Mouse (Mus musculus): Measurements from ENCODE around the gene Stxbp2.
"Not testable (repeated sequence)": the region's sequence is repeated elsewhere in the genome, so short reads cannot be mapped to it uniquely, and the experiment has no call there.

Gene Stxbp2

DNA sequence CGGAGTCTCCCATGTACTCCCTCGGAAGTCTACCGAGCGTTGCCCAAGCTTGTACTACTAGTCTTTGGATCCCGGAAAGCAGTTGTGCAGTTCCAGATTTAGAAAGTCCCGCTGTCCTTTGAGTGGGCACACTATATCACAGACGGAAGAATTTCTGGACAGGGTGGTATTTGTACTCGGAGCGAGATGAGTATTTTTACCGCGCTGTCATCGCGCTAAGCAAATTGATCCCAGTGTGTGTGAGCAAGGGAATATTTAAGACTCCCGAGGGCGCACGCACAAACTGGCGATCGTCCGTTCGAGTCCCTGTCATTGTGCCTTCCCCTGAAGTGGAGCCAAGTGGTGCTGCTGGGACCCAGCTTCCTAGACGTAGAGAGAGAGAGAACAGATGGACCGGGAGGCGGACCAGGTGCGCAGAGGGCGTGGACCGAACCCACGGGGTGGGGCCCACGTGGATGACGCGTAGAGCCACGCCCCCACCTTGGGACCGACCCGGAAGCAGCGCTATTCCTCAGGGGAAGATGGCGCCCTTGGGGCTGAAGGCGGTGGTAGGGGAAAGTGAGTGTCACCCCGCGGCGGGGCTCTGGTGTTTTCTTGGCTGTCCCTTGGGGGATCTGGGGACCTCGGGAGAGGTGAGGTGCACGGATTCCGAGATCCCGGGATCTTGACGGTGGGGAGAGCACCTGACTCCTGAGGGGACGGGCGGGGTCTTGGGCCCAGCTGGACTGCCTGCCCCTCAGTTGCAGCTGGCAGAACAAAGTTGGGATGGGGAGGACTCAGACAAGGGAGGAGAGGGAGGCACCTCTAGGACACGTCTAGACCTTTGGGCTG, at the start of gene Stxbp2:
TSS of gene Stxbp2 (plus strand) at position 309 of the 831 bp plus-strand sequence.
- DNase-seq: peak; percentile 83

DNA sequence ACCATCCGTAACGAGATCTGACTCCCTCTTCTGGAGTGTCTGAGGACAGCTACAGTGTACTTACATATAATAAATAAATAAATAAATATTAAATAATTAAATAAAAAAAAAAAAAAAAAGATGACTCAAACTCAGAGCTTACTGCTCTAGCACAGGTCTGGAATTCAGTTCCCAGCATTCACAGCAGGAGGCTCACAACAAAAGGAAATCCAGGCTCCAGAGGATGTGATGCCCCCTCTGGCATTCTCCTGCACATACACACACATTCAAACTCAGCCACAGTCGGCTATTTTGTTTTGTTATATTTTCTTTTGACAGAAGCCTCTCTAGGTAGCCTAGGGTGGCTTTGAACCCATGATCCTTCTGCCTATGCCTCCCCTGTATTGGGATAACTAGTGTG, 48.8 kb upstream of the Stxbp2 start:
- not testable (repeated sequence) for DNase-seq

DNA sequence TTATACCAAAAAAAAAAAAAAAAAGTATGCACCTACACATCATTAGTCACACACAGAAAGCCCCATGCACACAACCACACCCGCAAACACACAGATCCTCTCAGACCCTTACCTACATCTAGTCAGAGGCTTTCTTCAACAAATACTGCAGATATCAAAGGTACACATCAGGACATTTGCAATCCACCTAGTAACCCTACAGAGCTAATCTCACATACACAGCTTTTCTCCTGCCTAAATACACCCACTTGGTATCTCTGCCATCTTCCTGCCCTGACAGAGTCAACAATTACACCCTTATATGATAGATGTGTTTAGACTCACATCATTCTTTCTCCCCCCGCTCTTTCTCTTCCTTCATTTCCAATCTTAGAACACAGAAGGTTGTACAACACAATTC, 44.3 kb upstream of the Stxbp2 start:
- no peak for DNase-seq

DNA sequence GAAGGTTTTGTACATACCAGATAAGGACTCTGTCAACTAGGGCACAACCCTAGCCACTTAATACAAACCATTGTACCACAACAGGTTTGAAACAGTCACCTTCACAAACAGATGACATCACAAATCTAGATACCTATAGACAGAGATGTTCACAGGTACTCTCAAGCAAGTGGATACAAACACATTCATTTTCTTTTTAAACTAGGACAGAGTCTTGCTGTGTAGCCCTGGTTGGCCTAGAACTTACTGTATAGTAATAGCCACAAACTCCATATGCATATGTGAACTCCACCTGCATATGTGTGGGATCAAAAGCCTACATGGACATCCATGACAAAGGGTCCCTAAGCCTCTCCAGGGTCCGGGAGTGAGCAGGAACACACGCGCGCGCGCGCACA, 43.8 kb upstream of the Stxbp2 start, which contains the start of gene Camsap3:
TSS of gene Camsap3 (plus strand) at position 301 of the 398 bp plus-strand sequence.
- no peak for DNase-seq

DNA sequence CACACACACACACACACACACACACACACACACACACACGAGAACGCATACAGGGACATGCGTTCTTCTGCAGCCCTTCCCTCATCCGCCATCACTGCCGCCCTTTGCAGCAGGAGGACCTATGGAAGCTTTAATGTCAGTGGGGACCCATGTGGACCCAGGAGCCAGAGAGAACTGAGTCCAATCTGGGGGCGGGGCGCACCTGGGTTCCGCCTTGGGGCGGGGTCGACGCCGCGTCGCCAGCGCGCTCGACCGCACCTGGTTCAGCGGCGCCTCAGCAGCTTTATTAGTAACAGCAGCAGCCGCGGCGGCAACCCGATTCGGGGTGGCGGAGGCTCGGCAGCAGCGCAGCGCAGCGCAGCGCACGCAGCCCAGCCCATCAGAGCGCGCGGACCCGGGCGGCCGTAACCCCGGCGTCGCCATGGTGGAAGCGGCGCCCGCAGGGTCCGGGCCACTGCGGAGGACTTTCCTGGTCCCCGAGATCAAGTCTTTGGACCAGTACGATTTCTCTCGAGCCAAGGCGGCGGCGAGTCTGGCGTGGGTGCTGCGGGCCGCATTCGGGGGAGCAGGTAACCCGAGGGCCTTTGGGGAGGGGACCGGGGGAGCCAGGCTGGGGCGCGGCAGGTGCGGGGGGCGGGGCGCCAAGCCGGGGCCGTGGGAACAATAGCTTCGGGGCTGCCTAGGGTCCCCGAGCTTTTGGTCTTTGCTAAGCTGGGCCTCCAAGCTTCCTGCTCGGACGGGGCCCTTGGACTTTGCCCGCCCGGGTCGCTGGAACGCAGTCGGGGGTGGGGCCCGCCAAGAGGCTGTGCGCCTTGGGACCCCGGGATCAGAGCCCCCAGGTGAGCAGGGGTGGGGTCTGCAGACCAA, 43.1 kb upstream of the Stxbp2 start:
- peak; percentile 85 for DNase-seq

DNA sequence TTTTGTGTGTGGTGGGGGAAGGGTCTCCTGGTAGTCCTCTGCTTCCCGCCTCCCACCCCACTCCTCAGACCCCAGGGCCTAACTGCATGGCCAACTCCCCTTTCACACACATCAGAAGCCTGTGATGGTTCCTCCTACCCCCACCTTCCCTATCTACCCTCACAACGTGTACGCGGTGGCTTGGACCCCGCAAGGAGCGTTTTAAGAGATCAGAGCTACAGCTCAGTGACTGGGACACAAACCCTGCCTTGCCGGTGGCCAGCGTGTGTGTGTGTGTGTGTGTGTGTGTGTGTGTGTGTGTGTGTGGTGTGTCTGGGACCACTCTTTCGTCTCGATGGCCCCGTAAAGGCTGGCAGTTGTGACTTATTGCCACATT, 42.5 kb upstream of the Stxbp2 start:
- DNase-seq: no peak

DNA sequence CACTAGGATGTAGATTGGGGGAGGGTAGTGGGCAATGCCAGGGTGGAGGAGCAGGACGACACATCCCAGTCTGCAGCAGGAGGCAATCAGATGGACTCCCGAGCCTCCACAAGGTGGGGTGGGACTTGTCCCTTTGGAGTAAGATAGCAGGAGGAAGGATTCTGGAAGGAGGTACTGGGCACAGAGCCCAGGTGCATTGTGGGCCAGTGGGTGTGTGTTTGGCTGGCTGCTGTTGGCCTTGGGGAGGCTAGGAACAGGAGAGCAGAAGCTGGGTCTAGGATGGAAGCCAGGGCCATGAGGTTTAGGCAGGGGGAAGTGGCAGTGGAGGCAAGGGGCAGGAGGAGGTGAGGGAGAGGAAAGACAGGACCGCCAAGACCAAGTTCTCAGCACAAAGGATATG, 37.3 kb upstream of the Stxbp2 start:
- DNase-seq: peak; percentile 51

DNA sequence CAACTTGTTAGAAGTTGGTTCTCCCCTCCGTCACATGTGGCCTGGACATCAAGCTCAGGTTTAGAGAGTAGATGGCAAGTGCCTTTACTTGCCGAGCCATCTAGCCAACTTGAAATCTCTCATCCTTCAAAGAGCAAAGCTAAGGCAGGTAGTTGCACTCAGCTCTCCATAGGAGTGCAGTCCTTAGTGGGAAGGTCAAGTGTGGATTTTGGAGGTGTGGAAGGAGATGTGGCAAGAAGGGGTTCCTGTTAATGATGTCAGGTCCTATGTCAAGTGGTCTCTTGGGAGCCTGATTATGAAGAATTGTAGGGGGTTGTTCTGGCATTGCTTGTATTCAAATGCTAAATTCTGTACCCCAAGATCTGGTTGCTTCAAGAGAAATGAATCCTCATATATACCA, 36.3 kb upstream of the Stxbp2 start:
- DNase-seq: no peak

DNA sequence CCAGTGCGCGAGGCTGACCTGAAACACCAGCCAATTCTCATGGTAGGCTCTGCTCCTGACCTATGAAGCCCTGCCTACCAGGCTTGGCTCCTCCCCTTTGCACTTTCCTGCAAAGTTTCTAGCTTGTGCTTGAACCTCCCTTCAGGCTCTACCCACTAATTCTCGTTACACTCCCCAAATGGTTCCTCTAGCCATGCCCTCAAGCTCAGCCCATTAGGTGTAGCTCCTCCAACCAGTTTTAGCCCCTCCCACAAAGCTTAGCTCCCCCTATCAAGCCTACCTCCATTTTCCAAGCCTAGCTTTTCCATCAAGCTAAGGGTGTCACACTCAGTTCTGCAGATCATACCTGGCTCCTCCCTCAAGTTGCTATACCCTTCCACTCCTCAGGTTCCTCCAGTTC, 32.7 kb upstream of the Stxbp2 start:
- DNase-seq: no peak

DNA sequence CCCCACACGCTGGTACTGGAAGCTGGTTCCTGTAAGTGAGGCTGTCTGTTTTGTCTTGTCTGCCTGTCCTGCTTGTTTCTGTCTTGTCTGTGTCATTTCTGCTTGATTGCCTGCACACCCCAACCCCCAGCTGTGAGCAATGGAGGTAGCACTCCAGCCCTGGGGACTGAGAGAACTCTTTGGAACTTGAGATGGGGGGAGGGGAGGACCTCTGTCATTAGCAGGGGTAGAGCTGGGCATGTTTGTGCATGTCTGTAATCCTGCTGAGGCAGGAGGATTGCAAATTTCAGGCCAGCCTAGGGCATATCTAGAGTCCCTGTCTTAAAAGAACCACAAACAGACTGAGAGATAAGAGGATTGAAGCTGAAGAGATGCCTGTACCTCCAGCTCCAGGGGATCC, 31.5 kb upstream of the Stxbp2 start:
- DNase-seq: no peak

DNA sequence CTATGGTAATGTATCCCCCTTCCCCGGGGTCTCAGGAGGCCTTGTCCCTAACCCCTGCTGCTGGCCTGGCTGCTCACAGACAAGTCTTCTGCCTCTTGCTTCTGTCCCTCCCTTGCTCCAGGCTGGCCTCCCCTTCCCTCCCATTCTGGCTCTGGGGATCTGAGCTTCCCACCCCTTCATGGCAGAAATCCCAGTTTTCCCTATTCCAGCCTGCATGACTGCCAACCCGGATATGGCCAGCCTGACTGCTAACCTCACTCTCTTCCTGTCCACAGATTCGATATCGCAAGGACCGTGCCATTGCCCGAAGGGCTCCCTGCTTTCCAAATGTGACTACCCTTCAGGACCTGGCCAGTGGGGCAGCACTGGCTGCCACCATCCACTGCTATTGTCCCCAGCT, 30.4 kb upstream of the Stxbp2 start:
- no peak for DNase-seq

DNA sequence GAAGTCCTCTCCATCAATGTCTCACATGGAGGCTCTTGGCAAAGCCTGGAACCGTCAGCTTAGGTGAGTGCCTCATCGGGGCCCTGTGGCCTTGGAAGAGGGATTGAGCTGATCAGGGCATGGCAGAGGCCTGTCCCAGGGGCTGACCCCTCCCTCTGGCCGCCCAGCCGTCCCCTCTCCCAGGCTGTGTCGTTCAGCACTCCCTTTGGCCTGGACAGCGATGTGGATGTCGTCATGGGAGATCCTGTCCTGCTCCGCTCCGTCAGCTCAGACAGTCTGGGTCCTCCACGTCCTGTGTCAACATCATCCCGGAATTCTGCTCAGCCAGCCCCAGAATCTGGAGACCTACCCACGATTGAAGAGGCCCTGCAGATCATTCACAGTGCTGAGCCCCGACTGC, 27.3 kb upstream of the Stxbp2 start:
- no peak for DNase-seq

DNA sequence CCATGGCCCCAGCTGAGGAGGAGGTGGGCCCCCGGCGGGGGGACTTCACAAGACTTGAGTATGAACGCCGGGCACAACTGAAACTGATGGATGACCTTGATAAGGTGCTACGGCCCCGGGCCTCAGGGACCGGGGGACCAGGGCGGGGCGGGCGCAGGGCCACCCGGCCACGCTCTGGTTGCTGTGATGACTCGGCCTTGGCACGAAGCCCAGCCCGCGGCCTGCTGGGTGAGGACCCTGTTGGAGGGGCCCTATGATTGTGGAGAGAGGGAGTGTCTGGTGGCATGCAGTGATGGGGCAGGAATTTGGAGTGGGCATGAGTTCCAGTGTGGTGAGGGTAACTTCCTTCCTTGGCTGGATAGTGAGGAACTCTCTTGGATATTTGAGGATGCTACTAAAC, 24.2 kb upstream of the Stxbp2 start:
- DNase-seq: peak; percentile 33

DNA sequence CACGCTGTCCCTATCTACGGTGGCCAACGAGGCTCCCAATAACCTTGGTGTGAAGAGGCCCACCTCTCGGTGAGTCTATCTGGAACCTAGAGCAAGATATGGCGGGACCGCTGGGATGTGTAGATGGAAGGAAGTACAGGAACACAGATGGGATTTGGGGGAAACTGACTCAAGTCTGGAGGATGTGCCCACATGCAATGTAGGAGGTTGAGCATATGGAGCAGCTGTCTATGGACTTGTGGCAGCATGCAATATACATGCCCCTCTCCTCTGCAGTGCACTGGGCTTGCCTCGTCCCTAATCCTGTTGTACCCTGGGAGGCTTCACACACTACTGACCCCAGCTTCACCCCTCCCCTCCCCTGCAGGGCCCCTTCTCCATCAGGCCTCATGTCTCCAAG, 22.9 kb upstream of the Stxbp2 start:
- DNase-seq: no peak

DNA sequence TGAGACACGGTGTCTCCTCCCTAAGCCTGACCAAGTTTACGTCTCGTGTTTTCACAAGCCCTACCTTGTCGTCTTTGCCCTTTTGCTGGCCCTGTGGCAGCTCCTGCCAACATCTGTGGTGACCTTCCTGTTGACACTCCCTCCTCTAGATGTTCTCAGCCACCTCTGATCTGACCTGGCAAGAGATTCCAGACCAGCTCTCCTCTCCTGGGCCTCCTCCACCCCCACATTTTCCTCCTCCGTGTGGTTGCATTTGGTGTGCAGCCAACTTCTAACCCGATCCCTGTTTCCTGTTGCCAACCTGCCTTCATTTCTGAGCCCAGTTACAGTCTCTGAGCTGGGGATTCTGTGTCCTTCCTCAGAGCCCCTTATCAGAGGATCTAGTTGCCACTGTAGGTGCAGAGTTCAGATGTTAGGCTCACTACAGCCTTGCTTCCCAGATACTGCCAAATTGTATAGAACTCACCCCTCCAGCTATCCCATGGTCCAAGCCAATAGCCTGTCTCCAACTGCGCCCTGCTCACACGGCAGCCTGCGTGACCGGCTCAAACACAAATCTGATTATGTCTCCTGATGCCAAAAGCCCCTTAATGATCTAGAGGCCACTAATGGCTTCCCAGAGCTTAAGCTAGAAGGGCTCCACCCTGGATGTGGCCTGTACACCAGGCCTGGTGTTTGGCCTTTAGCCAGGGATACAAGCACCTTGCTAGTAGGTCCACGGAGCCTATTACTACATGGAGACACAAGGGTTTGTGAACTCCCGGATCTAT, 21.5 kb upstream of the Stxbp2 start:
- peak; percentile 79 for DNase-seq

DNA sequence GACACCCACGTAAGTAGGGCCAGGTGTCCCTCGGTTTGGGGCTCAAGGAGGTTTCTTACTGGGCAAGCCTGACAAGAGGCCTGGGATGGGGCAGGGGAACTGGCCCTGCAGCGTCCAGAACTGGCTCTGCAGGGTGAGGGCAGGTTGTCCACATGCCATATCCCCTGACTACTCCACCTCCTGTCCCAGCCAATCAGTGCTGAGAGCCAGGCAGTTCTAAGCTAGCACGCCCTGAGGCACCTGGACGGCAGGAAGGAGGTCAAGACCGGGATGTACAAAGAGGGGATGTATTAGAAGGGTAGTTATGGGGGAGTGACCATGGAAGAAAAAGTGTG, 21.0 kb upstream of the Stxbp2 start:
- peak; percentile 91 for DNase-seq

DNA sequence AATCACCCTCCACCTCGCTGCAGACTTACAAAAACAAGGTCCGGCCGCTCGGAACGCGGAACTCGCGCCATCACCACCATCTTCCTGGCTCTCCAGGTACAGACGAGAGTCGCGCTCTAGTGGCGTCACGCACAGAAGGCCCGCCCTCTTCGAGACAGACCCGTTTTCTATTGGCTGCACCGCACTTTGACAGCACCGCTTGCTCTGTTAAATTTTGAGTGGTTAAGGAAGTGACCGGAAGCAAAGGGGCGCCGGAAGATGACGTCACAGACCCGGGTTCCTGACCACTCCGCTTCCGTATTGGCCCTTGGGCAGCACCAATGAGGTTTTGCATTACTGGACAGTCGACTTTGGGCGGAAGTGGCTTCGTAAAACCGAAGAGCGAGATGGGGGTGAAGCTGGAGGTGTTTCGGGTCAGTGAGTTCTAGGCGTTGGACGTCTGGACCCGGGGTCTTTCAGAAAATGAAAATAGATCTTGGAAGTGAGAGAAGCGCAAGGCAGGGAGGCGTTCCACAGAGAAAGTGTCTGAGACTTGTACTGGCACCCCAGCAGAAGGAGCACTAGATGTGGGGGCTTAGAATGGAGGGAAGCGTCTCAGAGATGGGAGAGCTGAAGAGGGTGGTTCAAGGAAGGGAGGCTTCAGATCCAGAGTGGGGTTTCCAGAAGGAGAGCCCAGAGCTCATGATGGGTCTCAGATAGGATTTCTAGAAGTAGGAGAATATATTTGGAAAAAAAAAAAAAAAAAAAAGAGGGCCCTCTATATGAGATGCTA, 9.4 kb upstream of the Stxbp2 start, which contains the start of the genes Xab2 and Pet100:
TSS of gene Xab2 (minus strand) at position 118 of the 772 bp plus-strand sequence.
TSS of gene Pet100 (plus strand) at position 350 of the 772 bp plus-strand sequence.
- DNase-seq: peak; percentile 100

DNA sequence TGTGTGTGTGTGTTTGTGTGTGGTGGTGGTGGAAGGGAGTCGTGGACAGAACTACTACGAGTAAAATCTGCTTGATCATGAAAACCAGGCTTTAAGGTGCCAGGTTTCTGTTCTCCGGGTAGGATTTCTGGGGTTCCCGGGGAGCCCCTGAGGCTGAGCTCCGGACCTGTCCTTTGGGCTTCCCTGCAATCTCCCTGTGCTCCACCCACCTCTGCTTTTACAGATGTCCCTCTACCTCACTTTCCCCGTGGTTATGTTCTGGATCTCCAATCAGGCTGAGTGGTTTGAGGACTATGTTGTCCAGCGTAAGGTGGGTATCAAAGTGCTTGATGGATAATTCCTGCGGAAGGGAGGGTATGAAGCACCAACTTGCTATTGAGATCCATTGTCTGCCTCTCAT, 8.6 kb upstream of the Stxbp2 start:
- DNase-seq: no peak

DNA sequence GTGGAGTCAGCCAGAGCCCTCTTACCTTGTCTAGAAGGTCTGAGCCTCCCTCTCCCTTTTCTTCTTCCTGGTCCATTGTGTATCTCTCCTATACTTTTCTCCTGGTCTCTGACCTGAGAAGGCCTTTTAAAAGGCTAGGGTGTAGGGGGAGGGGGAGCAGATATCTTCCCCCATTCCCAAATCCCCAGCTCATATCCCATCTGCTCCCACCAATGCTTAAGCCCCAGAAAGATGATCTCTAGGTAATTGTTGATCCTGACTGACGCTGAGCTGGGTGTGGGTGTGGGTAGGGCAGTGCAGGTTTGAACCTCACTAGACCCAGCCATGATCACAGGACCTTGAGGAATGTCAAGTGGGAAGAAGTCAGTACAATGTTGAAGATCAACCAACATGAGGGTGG, 5.3 kb upstream of the Stxbp2 start, which contains the start of gene Pcp2:
TSS of gene Pcp2 (minus strand) at position 101 of the 400 bp plus-strand sequence.
- no peak for DNase-seq

DNA sequence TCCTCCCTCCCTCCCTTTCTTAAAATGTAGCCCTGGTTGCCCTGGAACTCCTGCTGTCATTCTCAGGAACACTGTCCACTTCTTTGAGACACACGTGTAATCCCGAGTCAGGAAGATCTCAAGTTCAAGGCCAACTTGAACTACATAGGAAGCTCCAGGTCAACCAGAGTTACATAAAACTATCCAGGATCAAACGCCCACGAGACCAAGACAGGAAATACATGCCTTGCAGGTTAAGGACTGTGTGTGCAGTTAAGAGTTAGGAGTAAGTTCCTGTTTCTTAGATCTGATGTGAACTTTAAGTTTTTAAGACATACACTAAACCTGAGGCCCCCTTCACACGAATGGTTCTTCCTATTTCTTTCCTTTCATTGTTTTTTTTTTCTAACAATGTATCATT, 3.8 kb upstream of the Stxbp2 start:
- no peak for DNase-seq

DNA sequence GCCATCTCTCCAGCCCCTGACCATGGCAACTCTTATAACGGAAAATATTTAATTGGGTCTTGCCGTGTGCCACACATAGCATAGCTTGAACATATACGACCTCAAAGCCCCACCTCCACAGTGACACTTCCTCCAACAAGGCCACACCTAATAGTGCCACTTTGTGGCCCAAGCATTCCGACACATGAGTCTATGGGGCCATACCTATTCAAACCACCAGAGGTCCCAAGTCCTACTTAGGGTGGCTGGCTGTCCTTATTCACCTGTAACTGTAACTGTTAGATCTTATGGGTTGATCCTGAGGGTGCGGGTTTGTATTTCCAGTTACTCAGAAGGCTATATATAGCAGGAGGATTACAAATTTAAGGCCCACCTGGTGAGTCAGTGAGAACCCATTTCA, 2.7 kb upstream of the Stxbp2 start:
- peak; percentile 42 for DNase-seq

DNA sequence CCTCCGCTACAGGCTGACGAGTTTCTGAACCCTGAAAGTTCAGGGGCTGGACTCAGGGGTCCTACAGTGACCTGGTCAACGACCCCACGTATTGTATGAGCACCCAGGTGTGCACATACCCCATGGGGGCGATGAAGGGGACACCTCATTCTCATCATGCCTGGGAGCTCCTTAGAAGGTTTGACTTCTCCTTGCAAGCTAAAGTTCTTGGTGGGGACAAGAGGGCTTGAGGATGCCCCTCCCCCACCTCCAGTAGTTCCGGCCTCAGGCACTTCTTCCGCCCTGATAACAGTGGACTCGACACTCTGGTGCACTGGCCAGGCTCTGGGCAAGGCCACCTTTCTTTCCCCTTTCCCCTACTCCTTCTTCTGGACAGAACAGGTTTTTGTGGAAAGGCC, 722 bp downstream of the Stxbp2 start:
- DNase-seq: no peak

All from kidney, adult 11 months (tissue).